In the genomic region with DNA sequence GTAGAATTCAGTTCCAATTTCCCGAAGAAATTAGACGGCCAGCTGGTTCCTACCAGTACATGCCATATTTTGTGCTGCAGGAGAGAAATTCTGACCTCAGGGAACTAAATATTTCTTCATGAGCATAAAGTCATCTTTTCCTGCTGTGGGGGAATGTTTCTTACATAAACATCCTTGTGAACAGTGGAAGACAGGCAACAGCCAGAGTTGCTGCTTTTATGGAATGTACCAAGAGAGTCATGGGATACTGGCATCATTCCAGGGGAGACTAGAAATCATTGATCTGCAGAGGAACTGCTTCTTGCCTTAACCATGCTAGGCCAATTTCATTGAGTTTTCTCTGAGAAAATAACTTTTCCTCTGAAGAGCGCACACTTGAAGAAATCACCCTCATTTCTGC, we compare ENCODE assay signal across 23 mouse cellular contexts.
DNase-seq lines count a peak whose midpoint lies in the region; ATAC-seq and TF ChIP-seq lines count a peak whose summit lies in the region.
"Had no signal": no experiment of that assay in that cellular context is flagged by ENCODE, and none has a peak within 500 bp of the region (broad histone marks: within the 10 kb centered on the region; RNA-seq: fewer than 3 reads in every experiment).

No protein-coding gene starts in this region.

- no peak for TF ChIP-seq EP300 in lung, postnatal 0 days (IDR thresholded peaks at IDR 0.05)

- ATAC-seq in kidney, embryonic 14.5 days (ENCODE audit: low FRiP score, low TSS enrichment), result no peak
- peak; percentile 72; the same call in 1 of the 2 replicates for ATAC-seq in lung, embryonic 15.5 days (ENCODE audit: borderline replicate concordance, extremely low read depth, low FRiP score, low TSS enrichment)
- ATAC-seq in lung, postnatal 0 days, result peak; percentile 41; the same call in 1 of the 2 replicates
- ATAC-seq: midbrain, embryonic 15.5 days; Patski had no signal

- DNase-seq in kidney, adult 2 months, result peak; percentile 37
- no peak for DNase-seq in lung, adult 2 months
- DNase-seq in lung, postnatal 0 days (ENCODE audit: low spot score), result peak; percentile 61
- DNase-seq in cerebellum, adult 11 months, result no peak
- no peak for DNase-seq in gastrocnemius, adult 8-10 months (ENCODE audit: low spot score in 2 of 2)
- DNase-seq: adrenal gland, postnatal 36 days; cerebellum, adult 11-12 months; heart, postnatal 36 days; layer of hippocampus, adult 9-11 months; left cerebral cortex, postnatal 4 days; retina, postnatal 1 day; right cerebral cortex, postnatal 25 days; spleen, adult 18-20 months had no signal

- H3K9ac ChIP-seq in kidney, embryonic 14.5 days (ENCODE audit: low read depth, low read length), result no peak overlapping the region
- H3K9ac ChIP-seq in lung, embryonic 15.5 days, result no peak overlapping the region
- H3K9ac ChIP-seq in lung, postnatal 0 days (replicated peaks; ENCODE audit: low read depth), result no peak overlapping the region
- H3K9ac ChIP-seq: forebrain, embryonic 12.5 days; hindbrain, embryonic 13.5 days; limb, embryonic 15.5 days; liver, embryonic 15.5 days; midbrain, embryonic 15.5 days; neural tube, embryonic 12.5 days had no signal

- H3K9me3 ChIP-seq in kidney, embryonic 14.5 days (ENCODE audit: control insufficient read depth, low read length), result no peaks in the 10 kb centered on the region
- no peaks in the 10 kb centered on the region for H3K9me3 ChIP-seq in lung, embryonic 15.5 days
- H3K9me3 ChIP-seq in lung, postnatal 0 days (ENCODE audit: low read length), result no peaks in the 10 kb centered on the region
- H3K9me3 ChIP-seq: forebrain, embryonic 12.5 days; hindbrain, embryonic 13.5 days; limb, embryonic 15.5 days; liver, embryonic 15.5 days; megakaryocyte, embryonic 14.5 days; midbrain, embryonic 15.5 days; neural tube, embryonic 12.5 days had no signal

- TF ChIP-seq CTCF in kidney, adult 2 months (conservative IDR thresholded peaks at IDR 0.05; ENCODE audit: insufficient read depth, insufficient read length, low read depth, low read length), result no peak
- no peak for TF ChIP-seq CTCF in lung, adult 2 months (IDR thresholded peaks at IDR 0.05; ENCODE audit: insufficient read depth, low read length)
- TF ChIP-seq CTCF in lung, postnatal 0 days (IDR thresholded peaks at IDR 0.05), result no peak

- no peak overlapping the region for H3K27ac ChIP-seq in kidney, adult 2 months (ENCODE audit: insufficient read depth, low read depth, low read length)
- no peak overlapping the region for H3K27ac ChIP-seq in kidney, embryonic 14.5 days (ENCODE audit: low read depth, low read length)
- 0 out of 2 replicates have a peak overlapping the region, but pooled peaks have one; percentile 11 for H3K27ac ChIP-seq in lung, embryonic 15.5 days
- no peak overlapping the region for H3K27ac ChIP-seq in lung, postnatal 0 days (ENCODE audit: low read length)
- H3K27ac ChIP-seq: forebrain, embryonic 12.5 days; hindbrain, embryonic 13.5 days; limb, embryonic 15.5 days; liver, embryonic 15.5 days; midbrain, embryonic 15.5 days; neural tube, embryonic 12.5 days had no signal

- 73% methylated on average over 3 of the region's 3 CpGs for WGBS in kidney, adult 2 months
- WGBS in kidney, embryonic 14.5 days, result 66% methylated on average over 3 of the region's 3 CpGs
- 43% methylated on average over 3 of the region's 3 CpGs for WGBS in lung, embryonic 15.5 days
- WGBS in lung, adult 2 months, result 70% methylated on average over 3 of the region's 3 CpGs
- 51% methylated on average over 3 of the region's 3 CpGs for WGBS in lung, postnatal 0 days

- no peaks in the 10 kb centered on the region for H3K27me3 ChIP-seq in kidney, adult 2 months (replicated peaks; ENCODE audit: control insufficient read depth, insufficient read depth, low read length)
- no peaks in the 10 kb centered on the region for H3K27me3 ChIP-seq in kidney, embryonic 14.5 days (ENCODE audit: control insufficient read depth, insufficient read depth, low read length)
- no peaks in the 10 kb centered on the region for H3K27me3 ChIP-seq in lung, embryonic 15.5 days
- H3K27me3 ChIP-seq in lung, postnatal 0 days (replicated peaks; ENCODE audit: insufficient read depth, low read length), result no peaks in the 10 kb centered on the region
- H3K27me3 ChIP-seq: forebrain, embryonic 12.5 days; hindbrain, embryonic 13.5 days; limb, embryonic 15.5 days; liver, embryonic 15.5 days; megakaryocyte, embryonic 14.5 days; midbrain, embryonic 15.5 days; neural tube, embryonic 12.5 days; Patski had no signal

- no peaks in the 10 kb centered on the region for H3K36me3 ChIP-seq in kidney, adult 2 months (ENCODE audit: control insufficient read depth, insufficient read depth, low read length)
- H3K36me3 ChIP-seq in kidney, embryonic 14.5 days (ENCODE audit: control insufficient read depth, insufficient read depth, low read length), result no peaks in the 10 kb centered on the region
- no peaks in the 10 kb centered on the region for H3K36me3 ChIP-seq in lung, embryonic 15.5 days
- no peaks in the 10 kb centered on the region for H3K36me3 ChIP-seq in lung, postnatal 0 days (ENCODE audit: insufficient read depth, low read length)
- H3K36me3 ChIP-seq: forebrain, embryonic 12.5 days; hindbrain, embryonic 13.5 days; limb, embryonic 15.5 days; liver, embryonic 15.5 days; midbrain, embryonic 15.5 days; neural tube, embryonic 12.5 days had no signal

- no peak overlapping the region for H3K4me3 ChIP-seq in kidney, adult 2 months (ENCODE audit: insufficient read depth, low read depth, low read length)
- H3K4me3 ChIP-seq in kidney, embryonic 14.5 days (ENCODE audit: low read length), result no peak overlapping the region
- H3K4me3 ChIP-seq in lung, embryonic 15.5 days, result no peak overlapping the region
- no peak overlapping the region for H3K4me3 ChIP-seq in lung, adult 2 months (replicated peaks; ENCODE audit: extremely low read depth, low read depth, low read length)
- H3K4me3 ChIP-seq in lung, postnatal 0 days (ENCODE audit: low read depth, low read length), result no peak overlapping the region
- H3K4me3 ChIP-seq: forebrain, embryonic 12.5 days; hindbrain, embryonic 13.5 days; limb, embryonic 15.5 days; liver, embryonic 15.5 days; megakaryocyte, embryonic 14.5 days; midbrain, embryonic 15.5 days; neural tube, embryonic 12.5 days had no signal

- H3K4me2 ChIP-seq in kidney, embryonic 14.5 days (replicated peaks; ENCODE audit: low read depth, low read length), result no peak overlapping the region
- H3K4me2 ChIP-seq in lung, embryonic 15.5 days, result no peak overlapping the region
- no peak overlapping the region for H3K4me2 ChIP-seq in lung, postnatal 0 days (replicated peaks; ENCODE audit: low read depth, low read length)
- H3K4me2 ChIP-seq: forebrain, embryonic 12.5 days; hindbrain, embryonic 13.5 days; limb, embryonic 15.5 days; liver, embryonic 15.5 days; midbrain, embryonic 15.5 days; neural tube, embryonic 12.5 days had no signal

- no peak for TF ChIP-seq POLR2A in kidney, adult 2 months (IDR thresholded peaks at IDR 0.05; ENCODE audit: low read depth, low read length)
- TF ChIP-seq POLR2A in lung, adult 2 months (IDR thresholded peaks at IDR 0.05; ENCODE audit: borderline replicate concordance, extremely low read depth, low read depth, low read length), result no peak

- no peaks in the 10 kb centered on the region for H3K4me1 ChIP-seq in kidney, adult 2 months (ENCODE audit: control insufficient read depth, insufficient read depth, low read length)
- H3K4me1 ChIP-seq in kidney, embryonic 14.5 days (ENCODE audit: control insufficient read depth, insufficient read depth, low read length), result no peaks in the 10 kb centered on the region
- H3K4me1 ChIP-seq in lung, embryonic 15.5 days, result no peaks in the 10 kb centered on the region
- H3K4me1 ChIP-seq in lung, adult 2 months (ENCODE audit: control insufficient read depth, insufficient read depth, low read length), result no peaks in the 10 kb centered on the region; the same call in 1 of the 2 replicates
- no peaks in the 10 kb centered on the region for H3K4me1 ChIP-seq in lung, postnatal 0 days (ENCODE audit: insufficient read depth, low read depth, low read length)
- H3K4me1 ChIP-seq: forebrain, embryonic 12.5 days; hindbrain, embryonic 13.5 days; limb, embryonic 15.5 days; liver, embryonic 15.5 days; megakaryocyte, embryonic 14.5 days; midbrain, embryonic 15.5 days; neural tube, embryonic 12.5 days had no signal

Comparison
In these comparisons a context has a peak if more than half of its experiments do, and no peak if none do; other contexts are left out.
1. DNase-seq: peak in kidney, adult 2 months (single experiment) and lung, postnatal 0 days (single experiment); none in lung, adult 2 months (single experiment), cerebellum, adult 11 months (single experiment) and gastrocnemius, adult 8-10 months (0 of 2).